Mouse (Mus musculus) T-helper 1 cell (primary cell): ENCODE measurements at regions not wholly inside any gene's neighbourhood (a gene's known extent, or its start where the extent isn't known, plus 50 kb on each side); places are given as distances from the start of the nearest gene placed in this dataset.
"Not testable (repeated sequence)": the region's sequence is repeated elsewhere in the genome, so short reads cannot be mapped to it uniquely, and the experiment has no call there.

ENCODE experiments used
- in situ Hi-C: fragments of 300-600 bp; cut with MboI, MseI; formaldehyde crosslinking; loops from one replicate; pipeline ENCODE4 v1.15.1; 2025; ENCODE audit warnings: high pct_unique_total_duplicates

- in situ Hi-C loops: no loop called here
Observed at GRCm38 (mm10) chr5:39336484-39336985, 418.7 kb downstream of the Hs3st1 start.

DNA sequence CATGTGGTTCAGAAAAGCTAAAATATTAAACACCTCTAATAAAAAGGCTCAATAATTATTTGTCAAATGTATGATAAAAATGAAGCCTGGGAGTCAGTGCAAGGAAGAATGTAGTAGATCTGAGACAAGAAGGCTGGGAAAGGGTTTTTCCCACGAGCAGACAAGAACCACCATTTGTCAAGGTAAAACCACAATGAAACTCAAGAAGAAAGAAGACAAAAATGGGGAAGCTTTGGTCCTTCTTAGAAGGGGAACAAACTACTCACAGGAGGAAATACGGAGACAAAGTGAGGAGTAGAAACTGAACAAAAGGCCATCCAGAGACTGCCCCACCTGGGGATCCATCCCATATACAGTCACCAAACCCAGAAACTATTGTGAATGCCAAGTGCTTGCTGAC lies 420.0 kb downstream of the Hs3st1 start:
- in situ Hi-C loops: no loop called here

DNA sequence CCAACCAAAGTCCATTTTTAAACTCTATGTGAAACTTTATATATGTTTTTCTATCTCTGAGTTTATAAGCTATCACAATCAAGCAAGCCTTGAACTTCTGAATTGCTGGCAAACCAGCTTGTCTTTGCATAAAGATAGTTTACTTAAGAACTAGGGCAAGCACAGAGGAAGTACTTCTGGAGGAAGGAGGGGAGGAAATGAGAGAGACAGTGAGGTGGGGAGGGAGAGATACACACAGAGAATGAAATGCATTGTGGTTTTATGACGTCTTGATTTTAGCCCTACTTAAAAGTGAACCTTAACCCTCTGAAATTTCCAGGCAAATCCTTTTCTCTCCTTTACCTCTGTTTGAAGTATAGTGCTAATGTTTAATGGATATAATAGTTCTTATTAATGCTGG lies 421.0 kb downstream of the Hs3st1 start:
- in situ Hi-C loops: no loop called here

- in situ Hi-C loops: no loop called here
Observed at GRCm38 (mm10) chr5:39325399-39325798, 429.9 kb downstream of the Hs3st1 start.

- in situ Hi-C loops: no loop called here
Observed at GRCm38 (mm10) chr5:39316478-39316877, 438.8 kb downstream of the Hs3st1 start.

GRCm38 (mm10) chr5:39311211-39311610 lies 434.6 kb upstream of the Clnk start:
- in situ Hi-C loops: no loop called here

- in situ Hi-C loops: no loop called here
Observed at GRCm38 (mm10) chr5:39305794-39306193, 429.2 kb upstream of the Clnk start.

- in situ Hi-C loops: no loop called here
Observed at GRCm38 (mm10) chr5:39292849-39293248, 416.2 kb upstream of the Clnk start.

- in situ Hi-C loops: no loop called here
Observed at GRCm38 (mm10) chr5:39281021-39281420, 404.4 kb upstream of the Clnk start.

GRCm38 (mm10) chr5:39273710-39274385 lies 397.2 kb upstream of the Clnk start:
- in situ Hi-C loops: no loop called here

DNA sequence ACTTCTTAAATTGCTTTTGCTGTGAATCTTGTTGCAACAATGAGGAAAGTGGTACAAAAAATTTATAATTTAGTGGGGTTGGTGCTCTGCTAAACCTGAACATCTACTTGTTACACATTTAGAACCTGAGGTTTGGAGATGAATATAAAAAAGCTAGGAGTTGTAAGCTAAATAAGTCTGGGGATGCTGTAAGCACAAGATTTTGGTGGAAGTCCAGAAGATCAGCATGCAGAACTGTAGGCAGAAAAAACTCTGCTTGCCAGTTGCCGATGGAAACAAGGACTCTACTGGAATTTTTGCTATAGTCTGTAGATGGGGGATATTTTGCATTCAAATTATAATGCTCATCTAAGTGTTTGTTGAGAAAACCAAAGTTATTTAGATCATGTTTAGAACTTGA lies 390.5 kb upstream of the Clnk start:
- in situ Hi-C loops: no loop called here

GRCm38 (mm10) chr5:39260721-39261190 lies 384.1 kb upstream of the Clnk start:
- in situ Hi-C loops: no loop called here

DNA sequence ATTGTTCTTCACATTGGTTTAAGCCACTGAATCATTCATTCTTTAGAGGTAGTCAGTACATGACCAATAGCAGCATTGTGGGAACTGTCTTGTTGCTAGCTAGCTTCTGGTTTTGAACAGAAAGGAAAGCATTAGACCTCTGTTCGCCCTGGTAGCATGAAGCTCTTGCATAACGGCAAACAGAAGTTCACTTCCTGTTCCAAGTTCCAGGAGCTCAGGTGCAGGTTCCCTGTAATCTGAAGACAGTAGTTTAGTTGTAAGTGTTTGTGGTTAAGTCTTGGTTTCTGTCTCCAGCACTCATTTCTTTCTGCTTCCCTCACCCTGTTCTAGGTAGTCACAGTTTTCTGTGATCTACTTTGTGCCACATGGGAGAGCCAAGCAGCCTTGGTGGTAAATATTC lies 381.1 kb upstream of the Clnk start:
- in situ Hi-C loops: no loop called here

DNA sequence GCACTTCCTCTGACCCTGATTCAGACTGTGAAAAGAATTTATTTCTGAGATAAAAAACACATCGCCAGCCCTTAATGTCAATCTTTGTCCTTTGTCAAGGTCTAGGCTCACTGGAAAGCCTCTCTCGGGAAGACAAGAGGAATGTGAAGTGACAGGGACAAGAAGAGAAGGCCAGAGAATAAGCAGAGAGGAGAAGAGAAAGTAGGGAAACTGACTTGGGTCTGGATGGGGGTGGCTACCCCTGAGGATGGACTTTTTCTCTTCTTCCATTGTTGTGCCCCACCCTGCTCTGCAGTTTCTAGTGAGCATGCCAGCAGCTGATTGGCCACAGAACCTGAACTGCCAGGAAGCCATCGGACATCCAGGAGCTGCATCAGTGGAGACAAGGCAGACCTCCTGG lies 375.6 kb upstream of the Clnk start:
- in situ Hi-C loops: no loop called here

DNA sequence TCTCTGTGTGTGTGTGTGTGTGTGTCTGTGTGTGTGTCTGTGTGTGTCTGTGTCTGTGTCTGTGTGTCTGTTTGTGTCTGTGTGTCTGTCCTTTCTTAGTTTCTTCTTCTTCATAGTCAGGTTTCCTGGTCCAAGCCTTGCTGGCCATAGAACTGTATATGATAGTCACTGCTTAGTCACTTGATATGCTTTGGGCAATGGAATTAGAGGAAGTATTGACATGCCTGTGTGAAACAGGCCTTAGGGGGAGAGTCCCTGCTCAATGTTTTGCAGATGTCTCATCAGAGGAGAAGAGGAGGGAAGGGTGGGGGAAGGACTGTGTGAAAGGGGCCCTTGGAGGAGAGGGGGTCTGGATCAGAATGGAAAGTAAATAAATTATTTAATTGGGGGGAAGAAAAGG lies 374.4 kb upstream of the Clnk start:
- in situ Hi-C loops: no loop called here

- in situ Hi-C loops: no loop called here
Observed at GRCm38 (mm10) chr5:39219698-39220097, 343.1 kb upstream of the Clnk start.

DNA sequence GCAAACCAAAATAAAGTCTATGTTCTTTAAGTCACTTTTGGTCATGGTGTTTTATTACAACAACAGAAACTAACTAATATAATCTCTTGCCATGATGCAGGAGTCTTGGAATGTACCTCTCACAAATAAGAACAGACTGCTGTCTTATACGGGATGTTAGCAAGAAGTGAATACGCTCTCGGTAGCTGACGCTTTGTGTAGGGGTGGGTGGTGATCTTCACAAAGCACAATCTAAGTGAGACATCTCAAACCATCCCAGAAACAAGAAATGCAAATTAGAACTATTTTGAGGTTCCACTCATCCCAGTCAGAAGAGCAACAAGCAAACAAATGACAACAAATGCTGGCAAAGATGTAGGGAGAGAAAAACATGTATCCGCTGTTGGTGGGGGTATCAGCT lies 339.7 kb upstream of the Clnk start:
- in situ Hi-C loops: no loop called here

DNA sequence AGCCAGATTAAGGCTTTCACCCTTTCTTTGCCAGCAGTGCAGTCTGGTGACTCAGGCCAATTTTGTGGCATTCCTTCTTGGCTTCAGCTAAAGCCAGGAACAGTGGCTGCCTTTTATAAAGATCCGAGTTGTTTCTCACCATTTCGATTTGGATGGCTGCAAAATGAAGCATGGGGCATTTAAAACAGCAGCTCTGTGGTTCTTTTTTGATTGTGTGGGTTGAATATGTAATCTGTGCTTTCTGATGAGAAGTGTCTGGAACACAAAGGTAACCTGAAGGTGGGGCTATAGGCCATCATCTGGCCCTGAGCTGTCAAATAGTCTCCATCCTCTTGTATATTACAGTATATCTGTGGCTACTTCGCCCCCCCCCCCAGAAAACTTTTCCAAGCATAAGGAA lies 338.4 kb upstream of the Clnk start:
- in situ Hi-C loops: no loop called here

DNA sequence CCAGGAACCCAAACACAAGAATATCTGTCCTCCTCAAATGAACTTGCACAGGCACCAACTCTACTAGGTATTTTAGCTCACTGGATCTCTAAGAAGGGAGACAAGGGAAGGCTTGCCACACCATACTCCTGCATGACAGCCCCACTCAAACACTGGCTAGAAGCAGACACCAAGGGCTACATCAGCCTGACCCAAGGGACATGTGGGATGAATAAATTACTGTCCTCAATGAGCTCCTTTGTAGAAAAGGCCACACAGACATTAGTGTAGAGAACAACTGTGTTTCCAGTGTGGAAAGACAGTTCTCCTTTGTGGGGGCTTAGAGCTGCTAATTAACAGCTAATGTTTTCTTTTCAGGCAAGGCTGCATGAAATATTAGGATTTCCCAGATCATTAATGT lies 335.9 kb upstream of the Clnk start:
- in situ Hi-C loops: no loop called here

- in situ Hi-C loops: no loop called here
Observed at GRCm38 (mm10) chr5:39198856-39199255, 322.2 kb upstream of the Clnk start.

DNA sequence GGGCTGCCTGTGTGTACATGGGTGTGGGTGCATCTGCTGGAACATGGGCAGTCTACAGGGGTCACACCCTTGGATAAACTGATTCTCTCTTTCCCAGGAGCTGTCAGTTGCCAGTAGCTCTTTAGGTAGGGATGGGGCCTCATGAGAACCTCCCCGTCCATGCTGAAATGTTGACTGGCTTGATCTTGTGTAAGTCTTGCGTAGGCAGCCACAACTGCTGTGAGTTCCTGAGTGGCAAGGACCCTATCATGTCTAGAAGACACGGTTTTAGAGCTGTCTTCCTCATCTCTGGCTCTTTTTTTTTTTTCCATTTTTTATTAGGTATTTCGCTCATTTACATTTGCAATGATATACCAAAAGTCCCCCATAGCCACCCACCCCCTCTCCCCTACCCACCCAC lies 314.5 kb upstream of the Clnk start:
- in situ Hi-C loops: not testable (repeated sequence)

- in situ Hi-C loops: no loop called here
Observed at GRCm38 (mm10) chr5:39181616-39182402, 305.2 kb upstream of the Clnk start.

DNA sequence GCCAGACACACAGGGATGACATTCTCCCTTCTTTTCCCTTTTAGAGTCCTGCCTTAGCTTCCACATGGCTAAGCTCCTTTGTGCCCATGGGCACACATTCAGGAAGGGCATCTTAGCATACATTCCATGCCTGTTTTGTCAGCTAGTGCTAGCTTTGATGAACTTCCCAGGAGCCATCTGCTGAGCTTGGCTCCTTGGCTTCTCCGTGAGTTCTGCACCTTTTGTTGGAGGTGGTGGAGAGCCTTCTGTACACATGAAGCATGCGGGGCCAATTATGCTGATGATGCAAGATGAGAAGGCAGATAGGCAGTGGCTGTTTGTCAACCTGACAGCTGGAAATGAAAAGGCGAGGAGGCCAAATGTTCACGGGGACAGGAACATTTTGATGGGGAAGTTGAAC lies 304.4 kb upstream of the Clnk start:
- in situ Hi-C loops: no loop called here
